Mouse (Mus musculus) frontal cortex, postnatal 36 days (tissue): Measurements from ENCODE around the gene Pmepa1.

ENCODE experiments used
- DNase-seq, 2 experiments: peaks; one replicate each; pipeline ENCODE4 v3.0.0; 2022; ENCODE audit warnings: low spot score in 2 of 2

Pmepa1 gene

GRCm38 (mm10) chr2:173253761-173254662, 22.3 kb downstream of the Pmepa1 start:
- no peak for DNase-seq

GRCm38 (mm10) chr2:173251675-173252074, 24.7 kb downstream of the Pmepa1 start:
- DNase-seq, result peak; percentile 61 to 81

GRCm38 (mm10) chr2:173251133-173251532, 25.2 kb downstream of the Pmepa1 start:
- DNase-seq, result no peak

GRCm38 (mm10) chr2:173250411-173250810, 25.9 kb downstream of the Pmepa1 start:
- DNase-seq, result no peak

GRCm38 (mm10) chr2:173249965-173250364, 26.4 kb downstream of the Pmepa1 start:
- no peak for DNase-seq

GRCm38 (mm10) chr2:173249386-173249785, 26.9 kb downstream of the Pmepa1 start:
- peak; percentile 45 to 62 for DNase-seq

- no peak for DNase-seq
These were observed 27.5 kb downstream of the Pmepa1 start for GRCm38 (mm10) chr2:173248822-173249221.

GRCm38 (mm10) chr2:173247911-173248310, 28.4 kb downstream of the Pmepa1 start:
- DNase-seq, result no peak

GRCm38 (mm10) chr2:173247197-173247596, 29.1 kb downstream of the Pmepa1 start:
- no peak for DNase-seq

GRCm38 (mm10) chr2:173246688-173247087, 29.6 kb downstream of the Pmepa1 start:
- no peak for DNase-seq

- peak; percentile 50 to 67 for DNase-seq
These were observed 31.1 kb downstream of the Pmepa1 start for GRCm38 (mm10) chr2:173245258-173245657.

- DNase-seq, result no peak
These were observed 32.2 kb downstream of the Pmepa1 start for GRCm38 (mm10) chr2:173244108-173244507.

GRCm38 (mm10) chr2:173243616-173244015, 32.7 kb downstream of the Pmepa1 start:
- DNase-seq, result no peak

GRCm38 (mm10) chr2:173242874-173243273, 33.5 kb downstream of the Pmepa1 start:
- DNase-seq, result no peak

- no peak for DNase-seq
These were observed 35.6 kb downstream of the Pmepa1 start for GRCm38 (mm10) chr2:173240738-173241137.

GRCm38 (mm10) chr2:173238522-173238921, 37.8 kb downstream of the Pmepa1 start:
- no peak for DNase-seq

GRCm38 (mm10) chr2:173235435-173236332, 40.6 kb downstream of the Pmepa1 start:
- no peak for DNase-seq

GRCm38 (mm10) chr2:173232766-173233099, 43.6 kb downstream of the Pmepa1 start:
- DNase-seq, result peak in 1 of 2 experiments; percentile 23

GRCm38 (mm10) chr2:173232065-173232765, 44.1 kb downstream of the Pmepa1 start:
- peak; percentile 37 to 43 for DNase-seq

GRCm38 (mm10) chr2:173229578-173230224, 46.6 kb downstream of the Pmepa1 start:
- DNase-seq, result peak; percentile 93 to 94

GRCm38 (mm10) chr2:173228567-173228966, 47.8 kb downstream of the Pmepa1 start:
- DNase-seq, result no peak
